Mouse (Mus musculus) retina, embryonic 14.5 days (tissue): ENCODE results near the gene Ndufb6.

ENCODE experiments used
- DNase-seq: peaks from one replicate; pipeline ENCODE4 v3.0.0-alpha.2; 2015; ENCODE audit warnings: low spot score

Gene Ndufb6

GRCm38 (mm10) chr4:40254385-40255103 lies 24.7 kb downstream of the Ndufb6 start:
- no peak for DNase-seq

GRCm38 (mm10) chr4:40253766-40254165 lies 25.5 kb downstream of the Ndufb6 start:
- DNase-seq = no peak

- no peak for DNase-seq
These were observed 28.2 kb downstream of the Ndufb6 start for GRCm38 (mm10) chr4:40250984-40251383.

GRCm38 (mm10) chr4:40244035-40244434 lies 35.2 kb downstream of the Ndufb6 start:
- no peak for DNase-seq

- no peak for DNase-seq
These were observed 36.2 kb downstream of the Ndufb6 start for GRCm38 (mm10) chr4:40243006-40243405.

GRCm38 (mm10) chr4:40241928-40242327 lies 37.3 kb downstream of the Ndufb6 start:
- no peak for DNase-seq

GRCm38 (mm10) chr4:40240272-40240744 lies 38.9 kb downstream of the Ndufb6 start:
- DNase-seq = no peak

GRCm38 (mm10) chr4:40239409-40240271 lies 39.6 kb downstream of the Ndufb6 start, which contains the start of gene Ddx58:
Gene Ddx58 (minus strand): TSS chr4:40239828.
- DNase-seq = peak; percentile 54

- peak; percentile 28 for DNase-seq
These were observed 40.5 kb downstream of the Ndufb6 start for GRCm38 (mm10) chr4:40238483-40239408.

GRCm38 (mm10) chr4:40236829-40237228 lies 42.4 kb downstream of the Ndufb6 start:
- no peak for DNase-seq

GRCm38 (mm10) chr4:40234256-40234655 lies 45.0 kb downstream of the Ndufb6 start:
- DNase-seq = no peak

- DNase-seq = no peak
These were observed 46.1 kb downstream of the Ndufb6 start for GRCm38 (mm10) chr4:40233062-40233664.

- DNase-seq = no peak
These were observed 49.5 kb downstream of the Ndufb6 start for GRCm38 (mm10) chr4:40229723-40230122.

- no peak for DNase-seq
These were observed 51.3 kb downstream of the Ndufb6 start for GRCm38 (mm10) chr4:40227886-40228285.

GRCm38 (mm10) chr4:40227131-40227530 lies 52.1 kb downstream of the Ndufb6 start:
- no peak for DNase-seq

GRCm38 (mm10) chr4:40226095-40226494 lies 53.1 kb downstream of the Ndufb6 start:
- no peak for DNase-seq

- DNase-seq = no peak
These were observed 57.2 kb downstream of the Ndufb6 start for GRCm38 (mm10) chr4:40221876-40222585.

- no peak for DNase-seq
These were observed 58.0 kb downstream of the Ndufb6 start for GRCm38 (mm10) chr4:40221004-40221760.
